Mouse (Mus musculus): ENCODE measurements at regions not wholly inside any gene's neighbourhood (a gene's known extent, or its start where the extent isn't known, plus 50 kb on each side); places are given as distances from the start of the nearest gene placed in this dataset.

DNA sequence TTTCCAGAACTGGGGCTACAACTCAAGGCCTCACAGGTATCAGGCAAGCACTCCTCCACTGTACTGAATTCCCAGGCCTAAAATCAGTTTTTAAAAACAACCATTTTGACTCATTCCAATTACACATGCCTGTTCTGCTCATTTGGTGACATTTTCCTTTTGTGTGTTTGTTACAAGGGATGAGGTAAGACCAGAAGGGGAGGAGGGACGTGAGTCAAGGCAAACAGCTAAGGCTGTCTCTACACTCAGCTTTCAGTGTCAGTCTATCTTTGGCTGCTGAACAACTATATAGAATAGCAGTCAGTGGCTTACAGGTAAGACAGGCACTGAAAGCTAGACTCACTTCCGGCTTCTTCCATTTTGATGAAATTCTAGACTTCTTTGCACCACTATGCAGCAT is 289.3 kb upstream of the Pkdcc start:
- H3K4me2 ChIP-seq, result no peak overlapping the region
- H3K9me3 ChIP-seq, result no peaks in the 10 kb centered on the region
- H3K4me1 ChIP-seq (replicated peaks), result peaks cover 6% of the 10 kb centered on the region; the same call in 1 of the 2 replicates
- H3K9ac ChIP-seq, result no peak overlapping the region
- WGBS, result 89% methylated on average over 2 of the region's 2 CpGs
- no peaks in the 10 kb centered on the region for H3K27me3 ChIP-seq
- no peak overlapping the region for H3K27ac ChIP-seq (replicated peaks)
- no peak for ATAC-seq (ENCODE audit: low FRiP score, low read depth)
- H3K4me3 ChIP-seq, result no peak overlapping the region
- no peaks in the 10 kb centered on the region for H3K36me3 ChIP-seq

- Histone ChIP-seq H3K4me2 (no peak overlapping the region), H3K9me3 (no peaks in the 10 kb centered on the region), H3K4me3 (no peak overlapping the region), H3K27ac (replicated peaks) (no peak overlapping the region), H3K9ac (no peak overlapping the region), H3K4me1 (replicated peaks) (peaks cover 6% of the 10 kb centered on the region; the same call in 1 of the 2 replicates), H3K27me3 (no peaks in the 10 kb centered on the region), H3K36me3 (no peaks in the 10 kb centered on the region)
- WGBS, result 93% methylated on average over 3 of the region's 3 CpGs
- ATAC-seq (ENCODE audit: low FRiP score, low read depth), result no peak
These were observed 287.4 kb upstream of the Pkdcc start for GRCm38 (mm10) chr17:82927681-82928080.

DNA sequence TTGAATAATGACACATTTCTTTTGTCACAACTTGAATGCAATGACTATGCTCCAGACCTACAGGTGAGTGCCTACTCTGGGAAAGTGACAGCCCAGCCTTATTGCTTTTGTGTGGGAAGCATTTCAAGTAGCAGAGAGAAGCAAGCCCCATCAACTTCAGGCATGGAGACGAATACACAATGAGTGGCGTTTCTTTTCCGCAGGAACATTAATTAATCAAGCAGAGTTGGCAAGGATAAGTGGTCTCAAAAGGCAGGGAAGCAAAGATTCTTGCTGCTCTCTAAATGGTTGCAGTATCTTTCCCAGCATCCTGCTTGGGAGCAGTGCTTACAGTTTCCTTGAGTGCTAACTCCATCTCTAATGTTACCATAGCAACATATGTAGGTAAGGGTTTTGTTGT is 285.6 kb upstream of the Pkdcc start:
- Histone ChIP-seq H3K27me3 (no peaks in the 10 kb centered on the region), H3K4me1 (replicated peaks) (peaks cover 6% of the 10 kb centered on the region; the same call in 1 of the 2 replicates), H3K9me3 (no peaks in the 10 kb centered on the region), H3K4me2 (no peak overlapping the region), H3K27ac (replicated peaks) (peak overlapping the region; percentile 15), H3K4me3 (no peak overlapping the region), H3K36me3 (no peaks in the 10 kb centered on the region), H3K9ac (no peak overlapping the region)
- WGBS, result 26% methylated on average over 3 of the region's 3 CpGs
- peak; percentile 56 for ATAC-seq (ENCODE audit: low FRiP score, low read depth)

- Histone ChIP-seq H3K36me3 (no peaks in the 10 kb centered on the region), H3K27me3 (no peaks in the 10 kb centered on the region), H3K27ac (replicated peaks) (no peak overlapping the region), H3K4me1 (replicated peaks) (peaks cover 6% of the 10 kb centered on the region; the same call in 1 of the 2 replicates), H3K9ac (no peak overlapping the region), H3K4me2 (no peak overlapping the region), H3K4me3 (no peak overlapping the region), H3K9me3 (no peaks in the 10 kb centered on the region)
- ATAC-seq (ENCODE audit: low FRiP score, low read depth), result no peak
- WGBS, result 54% methylated on average over 1 of the region's 1 CpGs
These were observed 284.4 kb upstream of the Pkdcc start for GRCm38 (mm10) chr17:82930738-82931137.

GRCm38 (mm10) chr17:82931476-82931875 is 283.6 kb upstream of the Pkdcc start:
- H3K4me1 ChIP-seq (replicated peaks), result peaks cover 6% of the 10 kb centered on the region; the same call in 1 of the 2 replicates
- no peak overlapping the region for H3K27ac ChIP-seq (replicated peaks)
- H3K36me3 ChIP-seq, result no peaks in the 10 kb centered on the region
- no peaks in the 10 kb centered on the region for H3K9me3 ChIP-seq
- H3K27me3 ChIP-seq, result no peaks in the 10 kb centered on the region
- H3K9ac ChIP-seq, result no peak overlapping the region
- ATAC-seq (ENCODE audit: low FRiP score, low read depth), result no peak
- 94% methylated on average over 4 of the region's 4 CpGs for WGBS
- H3K4me2 ChIP-seq, result no peak overlapping the region
- H3K4me3 ChIP-seq, result no peak overlapping the region

GRCm38 (mm10) chr17:82936836-82937235 is 278.3 kb upstream of the Pkdcc start:
- ATAC-seq (ENCODE audit: low FRiP score, low read depth), result no peak
- no peak overlapping the region for H3K9ac ChIP-seq
- WGBS, result 59% methylated on average over 3 of the region's 3 CpGs
- H3K9me3 ChIP-seq, result no peaks in the 10 kb centered on the region
- H3K36me3 ChIP-seq, result no peaks in the 10 kb centered on the region
- no peaks in the 10 kb centered on the region for H3K4me1 ChIP-seq (replicated peaks)
- no peak overlapping the region for H3K4me3 ChIP-seq
- no peak overlapping the region for H3K27ac ChIP-seq (replicated peaks)
- H3K4me2 ChIP-seq, result no peak overlapping the region
- H3K27me3 ChIP-seq, result no peaks in the 10 kb centered on the region

DNA sequence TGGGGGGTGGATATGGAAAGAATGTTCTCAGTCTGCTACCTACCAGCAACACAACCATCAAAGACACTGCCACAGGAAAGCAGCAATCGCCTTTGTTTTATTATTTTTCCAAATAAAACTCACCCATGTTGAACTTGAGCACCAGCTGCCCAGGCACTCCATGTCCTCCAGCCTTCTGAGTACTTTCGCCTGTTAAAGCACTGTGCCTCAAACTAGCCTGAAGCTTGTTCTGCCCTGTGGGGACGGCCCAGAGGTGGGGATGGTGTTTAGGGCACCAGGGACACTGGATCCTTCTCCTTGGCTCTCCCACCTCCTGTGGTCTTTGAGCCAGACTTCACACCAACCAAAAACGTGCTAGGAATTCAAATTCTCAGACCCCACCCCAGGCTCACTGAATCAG is 269.0 kb upstream of the Pkdcc start:
- ATAC-seq (ENCODE audit: low FRiP score, low read depth), result no peak
- Histone ChIP-seq H3K9me3 (no peaks in the 10 kb centered on the region), H3K4me3 (no peak overlapping the region), H3K36me3 (no peaks in the 10 kb centered on the region), H3K4me1 (replicated peaks) (no peaks in the 10 kb centered on the region), H3K27ac (replicated peaks) (no peak overlapping the region), H3K27me3 (no peaks in the 10 kb centered on the region), H3K4me2 (no peak overlapping the region), H3K9ac (no peak overlapping the region)
- WGBS, result 73% methylated on average over 4 of the region's 4 CpGs

- Histone ChIP-seq H3K9ac (no peak overlapping the region), H3K27ac (replicated peaks) (no peak overlapping the region), H3K27me3 (no peaks in the 10 kb centered on the region), H3K4me2 (no peak overlapping the region), H3K36me3 (no peaks in the 10 kb centered on the region), H3K9me3 (no peaks in the 10 kb centered on the region), H3K4me1 (replicated peaks) (no peaks in the 10 kb centered on the region), H3K4me3 (no peak overlapping the region)
- WGBS, result 33% methylated on average over 4 of the region's 4 CpGs
- ATAC-seq (ENCODE audit: low FRiP score, low read depth), result no peak
These were observed 265.3 kb upstream of the Pkdcc start for GRCm38 (mm10) chr17:82949794-82950193.

DNA sequence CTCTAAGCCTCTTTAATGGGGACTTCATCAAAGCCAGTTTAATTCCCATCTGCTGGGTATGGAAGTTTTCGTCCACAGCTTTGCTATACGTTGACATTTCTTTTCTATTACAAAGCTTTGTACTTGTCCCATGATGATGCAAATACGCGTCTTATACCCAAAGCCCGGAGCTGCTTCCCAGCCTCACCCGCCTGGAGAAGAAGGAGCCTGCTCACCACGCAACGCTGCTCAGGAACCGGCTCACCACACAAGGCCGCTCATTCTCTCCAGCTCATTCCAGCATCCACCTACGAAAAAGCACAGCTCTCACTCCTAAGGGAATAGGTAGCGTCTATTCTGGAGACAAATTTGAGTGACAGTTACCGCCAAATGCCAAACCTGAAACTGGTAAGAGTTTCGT is 264.8 kb upstream of the Pkdcc start:
- no peak for ATAC-seq (ENCODE audit: low FRiP score, low read depth)
- H3K4me1 ChIP-seq (replicated peaks), result no peaks in the 10 kb centered on the region
- H3K27ac ChIP-seq (replicated peaks), result no peak overlapping the region
- H3K9ac ChIP-seq, result no peak overlapping the region
- no peak overlapping the region for H3K4me3 ChIP-seq
- H3K36me3 ChIP-seq, result no peaks in the 10 kb centered on the region
- H3K4me2 ChIP-seq, result no peak overlapping the region
- H3K9me3 ChIP-seq, result no peaks in the 10 kb centered on the region
- WGBS, result 69% methylated on average over 14 of the region's 14 CpGs
- no peaks in the 10 kb centered on the region for H3K27me3 ChIP-seq

DNA sequence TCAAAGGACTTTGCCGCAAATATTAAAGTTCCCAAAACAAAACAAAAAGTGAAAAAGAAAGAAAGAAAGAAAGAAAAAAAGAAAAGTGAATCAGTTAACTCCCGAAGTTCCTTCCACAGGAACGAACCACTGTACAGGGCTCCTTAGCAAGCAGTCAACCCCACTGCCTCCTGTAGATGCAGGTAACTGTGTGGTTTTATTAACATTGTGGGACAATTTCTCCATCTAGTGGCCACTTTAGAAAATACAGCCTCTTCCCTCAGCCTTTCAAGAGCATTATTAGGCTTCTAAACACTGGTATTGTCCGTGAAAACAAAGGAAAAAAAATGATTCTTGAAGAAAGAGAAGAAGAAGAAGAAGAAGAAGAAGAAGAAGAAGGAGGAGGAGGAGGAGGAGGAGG is 257.7 kb upstream of the Pkdcc start:
- no peak overlapping the region for H3K9ac ChIP-seq
- H3K4me1 ChIP-seq (replicated peaks), result no peaks in the 10 kb centered on the region
- H3K4me3 ChIP-seq, result no peak overlapping the region
- no peaks in the 10 kb centered on the region for H3K36me3 ChIP-seq
- 37% methylated on average over 4 of the region's 4 CpGs for WGBS
- no peak overlapping the region for H3K27ac ChIP-seq (replicated peaks)
- peak; percentile 72 for ATAC-seq (ENCODE audit: low FRiP score, low read depth)
- H3K27me3 ChIP-seq, result no peaks in the 10 kb centered on the region
- no peak overlapping the region for H3K4me2 ChIP-seq
- no peaks in the 10 kb centered on the region for H3K9me3 ChIP-seq

DNA sequence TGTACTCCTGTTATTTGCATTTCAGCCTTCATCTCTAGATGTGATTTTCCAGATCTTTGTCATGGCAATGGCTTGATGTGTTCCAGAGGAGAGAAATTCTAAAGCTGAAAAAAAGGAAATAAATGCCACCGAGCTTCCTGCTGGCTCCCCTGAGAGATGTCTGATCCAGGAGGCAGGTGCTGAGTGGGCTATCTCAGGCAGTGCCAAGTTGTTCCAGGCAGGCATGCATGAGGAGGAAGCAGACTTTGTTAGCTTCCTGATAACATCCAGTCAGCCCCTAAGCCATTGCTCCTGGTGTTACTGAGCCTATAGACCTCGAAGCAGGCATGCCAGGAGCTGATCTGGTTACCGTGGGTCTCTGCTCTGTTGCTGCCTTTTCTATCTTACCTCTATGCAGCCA is 251.7 kb upstream of the Pkdcc start:
- Histone ChIP-seq H3K4me2 (no peak overlapping the region), H3K4me1 (replicated peaks) (no peaks in the 10 kb centered on the region), H3K9ac (no peak overlapping the region), H3K27ac (replicated peaks) (no peak overlapping the region), H3K9me3 (no peaks in the 10 kb centered on the region), H3K4me3 (no peak overlapping the region), H3K27me3 (no peaks in the 10 kb centered on the region), H3K36me3 (no peaks in the 10 kb centered on the region)
- ATAC-seq (ENCODE audit: low FRiP score, low read depth), result no peak
- 90% methylated on average over 3 of the region's 3 CpGs for WGBS

GRCm38 (mm10) chr17:82999710-83000109 is 215.4 kb upstream of the Pkdcc start:
- no peak for ATAC-seq (ENCODE audit: low FRiP score, low read depth)
- 76% methylated on average over 10 of the region's 10 CpGs for WGBS
- H3K27ac ChIP-seq (replicated peaks), result no peak overlapping the region

DNA sequence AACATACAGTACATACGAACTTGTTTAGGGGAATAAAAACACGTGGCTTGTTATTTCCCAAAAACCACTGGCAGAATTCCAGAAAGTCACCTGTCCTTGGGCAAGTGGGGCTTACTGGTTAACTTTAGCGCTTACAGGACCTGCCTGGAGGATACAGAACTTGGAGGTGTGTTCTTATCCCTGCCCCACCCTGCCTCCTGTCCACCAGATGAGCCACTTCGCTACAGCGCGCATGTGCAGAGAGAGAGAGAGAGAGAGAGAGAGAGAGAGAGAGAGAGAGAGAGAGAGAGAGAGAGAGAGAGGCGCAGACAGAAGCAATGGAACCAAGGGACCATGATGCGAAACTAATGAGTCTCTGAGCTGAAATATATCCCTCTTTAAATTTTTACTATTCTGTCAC is 214.7 kb upstream of the Pkdcc start:
- 68% methylated on average over 8 of the region's 8 CpGs for WGBS
- Histone ChIP-seq H3K4me3 (no peak overlapping the region), H3K4me2 (no peak overlapping the region), H3K36me3 (no peaks in the 10 kb centered on the region), H3K9ac (no peak overlapping the region), H3K27ac (replicated peaks) (no peak overlapping the region), H3K4me1 (replicated peaks) (no peaks in the 10 kb centered on the region), H3K9me3 (no peaks in the 10 kb centered on the region), H3K27me3 (no peaks in the 10 kb centered on the region)
- ATAC-seq (ENCODE audit: low FRiP score, low read depth), result no peak

More at GRCm38 (mm10) chr17:82999710-83000109, 215.4 kb upstream of the Pkdcc start:
- no peaks in the 10 kb centered on the region for H3K4me1 ChIP-seq (replicated peaks)
- H3K4me2 ChIP-seq, result no peak overlapping the region
- no peak overlapping the region for H3K4me3 ChIP-seq
- H3K9ac ChIP-seq, result no peak overlapping the region
- H3K36me3 ChIP-seq, result no peaks in the 10 kb centered on the region
- no peaks in the 10 kb centered on the region for H3K27me3 ChIP-seq
- no peaks in the 10 kb centered on the region for H3K9me3 ChIP-seq
